Mouse (Mus musculus): ENCODE data around the gene Tns1.

Gene Tns1

DNA sequence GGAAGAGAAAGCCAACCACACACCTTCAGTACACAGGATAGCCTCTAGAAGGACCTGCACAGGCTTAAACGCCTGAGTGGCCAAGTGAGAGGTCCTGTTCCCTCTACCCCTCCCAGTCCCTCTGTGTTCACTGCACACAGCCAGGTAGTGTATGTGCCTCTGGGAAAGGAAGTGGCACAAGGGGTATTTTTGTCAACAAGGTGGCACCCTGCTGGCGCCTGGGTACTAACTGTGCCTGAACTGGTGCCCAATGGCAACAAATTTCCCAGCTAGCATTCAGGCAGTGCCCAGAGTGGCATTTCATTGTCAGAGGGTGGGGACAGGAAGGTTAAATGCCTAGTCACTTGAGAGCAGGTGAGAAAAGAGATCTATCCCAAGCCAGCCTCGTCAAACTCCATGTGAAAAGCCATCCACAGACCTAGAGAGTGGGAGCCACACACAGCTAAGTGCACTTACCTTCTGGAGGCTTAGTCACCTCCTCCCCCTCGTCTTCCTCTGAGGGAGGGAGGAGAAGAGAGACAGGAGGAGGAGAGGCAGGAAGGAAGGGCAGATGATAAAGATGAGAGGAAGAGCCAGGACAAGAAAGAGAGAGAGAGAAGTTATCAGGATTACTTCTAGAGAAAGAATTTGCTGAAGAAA is 188.7 kb downstream of the Tns1 start:
- CTCF ChIA-PET: no interaction called here

DNA sequence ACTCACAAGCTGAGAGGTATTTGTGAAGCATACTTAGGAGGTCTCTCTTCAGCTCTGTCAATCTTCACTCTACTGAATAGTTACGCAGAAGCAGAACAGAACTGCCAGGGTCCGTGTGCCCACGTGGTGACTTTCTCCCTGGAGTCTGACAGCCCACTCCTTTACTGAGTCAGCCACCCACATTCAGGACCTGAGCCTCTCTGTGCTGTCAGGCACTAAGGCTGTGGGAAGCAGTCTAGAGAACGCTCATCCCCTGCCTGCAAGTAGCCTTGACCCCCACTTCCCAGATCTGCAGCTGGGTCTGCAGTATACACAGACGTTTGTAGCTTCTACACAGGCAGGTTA is 191.1 kb downstream of the Tns1 start:
- CTCF ChIA-PET: no interaction called here

GRCm38 (mm10) chr1:73932421-73933145 is 191.7 kb downstream of the Tns1 start:
- CTCF ChIA-PET: no interaction called here

DNA sequence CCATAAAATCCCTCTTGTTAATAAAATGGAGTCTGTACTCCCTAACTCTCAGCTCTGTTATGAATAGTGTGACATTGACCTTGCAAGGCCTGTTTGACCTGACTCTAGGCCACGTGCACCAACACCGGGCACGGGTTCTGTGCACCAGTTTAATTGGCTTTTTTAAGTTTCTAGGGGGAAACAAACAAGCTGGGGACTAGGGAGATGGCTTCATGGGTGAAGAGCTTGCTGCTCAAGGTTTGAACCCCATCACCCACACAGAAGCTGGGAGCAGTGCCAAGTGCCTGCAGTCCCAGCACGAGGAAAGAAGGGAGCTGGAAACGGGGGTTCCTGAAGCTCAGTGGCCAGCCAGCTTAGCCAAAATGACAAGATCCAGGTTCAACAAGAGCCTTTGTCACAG is 192.4 kb downstream of the Tns1 start:
- CTCF ChIA-PET: no interaction called here

- CTCF ChIA-PET: no interaction called here
Measured at GRCm38 (mm10) chr1:73930411-73931134, 193.7 kb downstream of the Tns1 start.

DNA sequence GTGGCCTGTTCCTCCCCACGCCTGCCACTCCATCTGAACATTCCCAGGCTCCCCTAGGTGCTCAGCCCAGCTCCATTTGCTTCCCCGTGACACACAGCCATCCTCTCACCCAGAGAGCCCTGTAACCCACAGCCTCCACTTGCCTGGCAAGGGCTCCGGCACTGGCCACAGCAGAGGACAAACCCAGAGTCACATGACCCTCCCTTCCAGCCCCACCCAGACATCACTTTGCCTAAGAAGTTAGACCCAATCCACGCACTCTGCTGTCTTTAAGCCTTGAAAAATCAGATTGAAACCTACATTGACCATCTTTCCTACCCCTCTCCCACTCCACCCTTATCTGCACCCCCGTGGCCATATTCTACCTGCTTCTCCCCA is 194.3 kb downstream of the Tns1 start:
- CTCF ChIA-PET: no interaction called here

DNA sequence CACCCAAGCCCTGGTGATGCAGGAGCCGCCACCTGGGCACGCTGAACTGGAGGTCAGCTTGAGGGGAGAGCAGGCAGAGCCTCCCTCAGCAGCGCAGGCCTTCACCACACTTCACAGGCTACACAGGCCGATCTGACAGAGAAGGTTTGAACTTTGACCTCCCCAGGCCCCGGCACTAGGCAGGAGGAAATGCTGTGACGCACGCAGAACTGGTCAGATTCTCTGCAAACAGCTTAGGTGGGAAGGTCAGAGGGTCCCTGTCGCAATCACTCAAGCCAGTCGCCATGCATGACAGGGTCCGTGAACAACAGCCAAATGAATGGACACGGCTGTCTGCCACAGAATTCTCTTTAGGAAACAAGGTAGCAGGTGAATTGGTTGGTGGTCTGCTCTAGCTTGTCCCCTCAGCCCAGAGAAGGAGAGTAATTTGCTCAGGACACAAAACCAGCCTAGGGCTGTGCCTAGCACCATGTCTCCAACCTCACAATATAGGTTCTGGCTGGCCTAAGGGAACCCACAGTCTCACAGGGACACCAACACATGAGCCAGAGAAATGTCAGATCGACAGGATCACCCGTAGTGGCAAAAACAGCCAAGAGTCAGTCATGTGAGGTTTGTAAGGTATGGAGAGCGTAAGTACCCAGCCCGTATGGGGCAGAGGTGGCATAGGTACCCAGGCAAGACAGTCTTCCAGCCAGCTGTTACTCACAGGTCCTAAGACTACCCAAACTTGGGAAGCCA is 194.9 kb downstream of the Tns1 start:
- CTCF ChIA-PET: no interaction called here

- CTCF ChIA-PET: no interaction called here
Measured at GRCm38 (mm10) chr1:73928385-73928784, 195.9 kb downstream of the Tns1 start.

DNA sequence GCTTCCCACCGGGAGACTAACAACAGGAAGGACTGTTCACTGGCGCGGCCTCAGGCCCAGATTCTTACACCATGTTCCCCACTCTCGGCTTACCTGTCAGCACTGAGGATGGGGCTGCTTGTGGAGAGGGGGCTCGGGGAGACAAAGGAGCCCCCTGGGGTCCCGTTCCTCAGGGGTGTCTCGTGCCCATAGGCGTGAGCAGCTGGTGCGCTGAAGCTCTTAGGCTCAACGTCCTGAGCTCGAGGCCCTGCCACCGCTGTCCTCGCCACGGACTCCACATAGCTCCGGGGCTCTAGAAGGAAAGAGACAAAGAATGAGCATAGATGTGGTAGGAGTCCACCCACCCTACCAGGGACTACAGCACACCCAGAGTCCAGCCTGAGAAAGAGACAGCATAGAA is 196.4 kb downstream of the Tns1 start:
- CTCF ChIA-PET: no interaction called here

GRCm38 (mm10) chr1:73926279-73926678 is 198.0 kb downstream of the Tns1 start:
- CTCF ChIA-PET: interaction anchor here (0.8 kb wide), 1 partner anchor 14 kb away, joined by 8 read pairs; no protein-coding TSS in a partner anchor

DNA sequence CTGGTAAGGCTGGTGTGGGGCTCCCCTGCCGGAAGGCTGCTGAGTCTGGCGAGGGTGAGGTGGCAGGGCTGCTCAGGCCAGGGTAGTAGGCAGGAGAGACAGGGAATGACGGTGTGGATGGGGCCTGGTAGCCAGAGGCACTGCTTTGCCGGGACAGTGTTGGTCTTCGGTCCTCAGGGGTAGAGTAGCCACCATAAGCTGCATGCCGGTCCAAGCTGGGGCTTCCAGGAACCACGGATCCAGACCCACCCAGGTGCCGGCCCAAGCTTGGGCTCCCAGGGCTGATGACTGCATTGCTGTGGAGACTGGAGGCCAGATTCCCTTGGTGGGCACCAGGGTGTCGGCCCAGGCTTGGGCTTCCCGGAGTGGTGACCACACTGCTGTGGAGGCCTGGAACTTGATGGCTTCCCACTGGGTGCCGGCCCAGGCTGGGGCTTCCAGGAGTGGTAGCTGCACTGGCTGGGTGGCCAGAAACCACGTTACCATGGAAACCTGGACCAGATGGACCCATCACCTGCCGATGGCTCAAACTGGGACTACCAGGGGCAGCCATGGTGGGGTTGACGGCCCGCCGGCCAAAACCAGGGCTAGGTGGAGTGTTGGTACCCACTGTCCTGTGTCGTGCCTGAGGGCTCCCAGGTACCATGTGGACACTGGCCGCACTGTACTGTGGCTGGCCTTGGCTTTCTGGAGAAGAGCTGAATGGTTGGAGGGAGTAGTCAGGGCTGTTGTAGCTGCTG is 199.2 kb downstream of the Tns1 start:
- CTCF ChIA-PET: interaction anchor here (0.8 kb wide), 1 partner anchor 13 kb away, joined by 8 read pairs; no protein-coding TSS in a partner anchor

DNA sequence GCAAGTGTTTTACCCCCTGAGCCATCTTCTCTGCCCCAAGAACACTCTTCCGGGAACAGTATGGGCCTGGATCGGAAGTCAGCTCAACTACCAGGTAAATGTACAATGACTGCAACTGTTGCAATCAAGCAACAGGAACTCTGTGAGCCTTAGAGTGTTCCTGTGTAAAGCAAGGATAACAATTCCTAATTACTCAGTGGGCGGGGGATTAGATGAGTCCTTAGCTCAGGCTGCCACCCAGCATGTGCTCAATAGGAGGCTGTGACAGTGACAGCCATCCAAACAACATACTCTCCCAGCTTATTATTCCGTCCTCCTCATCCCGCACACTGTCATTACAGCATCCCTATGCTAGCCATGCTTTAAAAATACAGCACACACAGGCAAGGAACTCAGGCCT is 200.0 kb downstream of the Tns1 start:
- CTCF ChIA-PET: no interaction called here

- CTCF ChIA-PET: no interaction called here
Measured at GRCm38 (mm10) chr1:73923185-73923584, 201.1 kb downstream of the Tns1 start.

DNA sequence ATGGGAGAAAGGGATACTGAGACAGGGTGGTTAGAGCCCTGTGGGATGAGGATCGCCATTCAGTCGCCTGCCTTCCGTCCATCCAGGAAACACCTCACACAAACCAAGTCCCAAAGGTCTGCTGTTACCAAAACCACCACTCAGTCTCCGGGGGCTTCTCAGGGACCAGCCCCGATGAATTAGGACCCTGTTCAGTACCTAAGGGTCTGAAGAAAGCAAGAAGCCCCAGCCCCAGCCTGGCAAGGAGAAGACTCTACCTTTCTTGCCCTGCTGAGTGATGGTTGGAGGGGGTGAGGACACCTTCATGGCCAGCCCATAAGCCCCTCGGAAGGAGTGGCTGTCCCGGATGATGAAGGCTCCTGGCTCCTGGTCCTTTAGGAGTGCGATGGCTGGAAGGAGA is 203.5 kb downstream of the Tns1 start:
- CTCF ChIA-PET: no interaction called here

DNA sequence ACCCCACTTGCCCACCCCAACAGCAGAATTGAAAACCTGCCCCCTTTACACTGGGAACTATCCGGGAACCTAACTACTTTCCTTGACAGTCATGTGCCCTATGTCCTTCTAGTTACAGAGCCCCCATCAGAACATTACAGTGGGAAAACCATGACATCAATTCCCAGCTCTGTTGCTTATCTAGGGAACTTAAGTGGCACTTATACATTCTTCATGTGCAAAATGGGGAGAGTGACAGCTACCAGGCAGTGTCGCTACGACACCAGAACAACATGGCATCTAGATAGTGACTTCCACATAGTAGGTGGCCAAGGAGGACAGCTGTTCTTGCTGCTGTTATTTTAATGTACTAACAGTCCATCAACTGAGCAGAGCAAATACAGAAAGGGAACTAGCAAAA is 204.3 kb downstream of the Tns1 start:
- CTCF ChIA-PET: no interaction called here

GRCm38 (mm10) chr1:73918001-73918400 is 206.2 kb downstream of the Tns1 start:
- CTCF ChIA-PET: no interaction called here

DNA sequence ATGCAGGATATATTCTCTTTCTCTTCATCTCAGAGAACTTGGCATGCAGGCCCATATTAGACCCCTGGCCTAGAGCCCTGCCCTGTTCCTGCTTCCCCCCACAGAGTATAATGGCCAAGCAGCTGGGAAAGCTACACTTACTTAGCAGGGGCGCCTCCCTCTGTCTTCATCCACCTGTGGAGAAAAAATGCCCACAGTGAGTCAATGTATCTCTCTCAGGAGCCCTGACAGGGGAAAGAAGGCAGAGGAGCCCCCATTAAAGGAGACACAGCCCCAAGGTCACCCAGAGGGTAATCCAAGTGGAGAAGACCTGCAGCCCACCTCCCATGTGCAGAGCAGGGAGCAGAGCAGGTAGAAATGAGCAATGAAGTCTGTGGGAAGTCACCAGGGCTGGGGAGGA is 208.0 kb downstream of the Tns1 start:
- CTCF ChIA-PET: no interaction called here

- CTCF ChIA-PET: no interaction called here
Measured at GRCm38 (mm10) chr1:73915218-73916070, 208.8 kb downstream of the Tns1 start.

- CTCF ChIA-PET: interaction anchor here (0.9 kb wide), 1 partner anchor 12 kb away, joined by 3 read pairs; no protein-coding TSS in a partner anchor
Measured at GRCm38 (mm10) chr1:73914076-73914475, 210.2 kb downstream of the Tns1 start.

GRCm38 (mm10) chr1:73913071-73914005 is 210.9 kb downstream of the Tns1 start:
- CTCF ChIA-PET: no interaction called here
